Mouse (Mus musculus): ENCODE measurements around the gene 1700020D05Rik. TPM values are rescaled to one million over a fixed set of nuclear protein-coding genes. Genes with fewer than 3 reads are reported as not detected.

Gene 1700020D05Rik
- total and polyA plus RNA-seq, 2 experiments from 2014 or later: not detected

DNA sequence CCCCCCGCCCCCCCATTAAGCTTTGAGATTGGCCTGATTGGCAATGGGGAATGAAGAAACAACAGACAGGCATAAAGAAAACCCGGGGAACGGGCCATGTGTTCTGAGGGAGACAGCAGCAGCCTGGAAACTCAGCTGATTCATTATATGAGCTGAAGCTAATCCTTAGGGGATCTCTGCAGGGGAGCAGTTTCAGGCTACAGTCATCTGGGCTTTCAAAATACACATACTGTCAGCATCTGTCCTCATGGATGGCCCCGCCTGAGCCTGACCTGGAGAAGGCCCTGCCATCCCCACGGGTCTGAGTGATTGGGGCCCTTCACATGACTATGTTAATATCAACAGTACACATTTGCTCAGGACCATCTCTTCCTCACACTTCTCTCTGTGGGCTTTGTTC, 31.7 kb downstream of the 1700020D05Rik start:
- H3K4me1 ChIP-seq (ENCODE audit: control insufficient read depth, insufficient read depth): no peaks in the 10 kb centered on the region
- no peak overlapping the region for H3K4me3 ChIP-seq (ENCODE audit: low read depth, low read length)
- peaks cover 13% of the 10 kb centered on the region for H3K36me3 ChIP-seq (replicated peaks; ENCODE audit: control insufficient read depth, insufficient read depth, low read length)
- no peak overlapping the region for H3K27ac ChIP-seq (ENCODE audit: low read depth)
- DNase-seq (ENCODE audit: low spot score) (no peak), ATAC-seq (ENCODE audit: insufficient read depth, low read depth) (no peak)
- H3K27me3 ChIP-seq (ENCODE audit: control insufficient read depth, insufficient read depth, low read length): no peaks in the 10 kb centered on the region
- 46% methylated on average over 5 of the region's 5 CpGs for WGBS
- no peak for TF ChIP-seq EP300 (IDR thresholded peaks at IDR 0.05; ENCODE audit: low read depth)
- TF ChIP-seq CTCF (IDR thresholded peaks at IDR 0.05; ENCODE audit: low read depth): no peak
- no peak overlapping the region for H3K9ac ChIP-seq (replicated peaks; ENCODE audit: low read depth, low read length)
- H3K4me2 ChIP-seq (ENCODE audit: low read depth, low read length): no peak overlapping the region
- H3K9me3 ChIP-seq (replicated peaks; ENCODE audit: control insufficient read depth, low read length): no peaks in the 10 kb centered on the region

DNA sequence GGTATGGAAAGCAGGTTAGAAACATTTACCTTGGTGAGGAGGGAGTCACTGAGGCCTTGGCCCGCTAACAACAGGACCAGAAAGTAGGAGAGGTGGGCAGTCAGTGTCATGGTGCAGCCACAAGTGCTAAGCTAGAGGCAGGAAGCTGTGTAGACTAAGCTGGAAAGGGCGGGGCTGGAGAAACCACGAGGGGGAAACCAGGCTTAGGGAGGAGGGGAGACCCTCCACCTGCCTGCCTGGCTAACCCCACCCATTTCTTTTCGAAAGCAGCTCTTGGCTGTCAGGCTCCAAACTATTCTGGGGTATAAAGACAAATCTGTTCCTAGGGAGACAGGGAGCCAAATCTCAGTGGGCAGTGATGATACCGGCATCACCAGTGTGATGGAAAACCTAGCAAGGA, 35.2 kb downstream of the 1700020D05Rik start, which contains the start of gene Ctsw:
Gene Ctsw (minus strand): TSS at position 134 of the 400 bp plus-strand sequence.
- peaks cover 36% of the 10 kb centered on the region for H3K36me3 ChIP-seq (replicated peaks; ENCODE audit: control insufficient read depth, insufficient read depth, low read length)
- no peak for TF ChIP-seq EP300 (IDR thresholded peaks at IDR 0.05; ENCODE audit: low read depth)
- TF ChIP-seq CTCF (IDR thresholded peaks at IDR 0.05; ENCODE audit: low read depth): no peak
- H3K4me3 ChIP-seq (ENCODE audit: low read depth, low read length): no peak within 1 kb of the TSS
- no peak within 1 kb of the TSS for H3K9ac ChIP-seq (replicated peaks; ENCODE audit: low read depth, low read length)
- no peaks in the 10 kb centered on the region for H3K9me3 ChIP-seq (replicated peaks; ENCODE audit: control insufficient read depth, low read length)
- DNase-seq (ENCODE audit: low spot score): no peak
- H3K4me1 ChIP-seq (ENCODE audit: control insufficient read depth, insufficient read depth): no peaks in the 10 kb centered on the region; the same call in 1 of the 2 replicates
- no peak within 1 kb of the TSS for H3K4me2 ChIP-seq (ENCODE audit: low read depth, low read length)
- WGBS: 50% methylated on average over 5 of the region's 5 CpGs
- no peaks in the 10 kb centered on the region for H3K27me3 ChIP-seq (ENCODE audit: control insufficient read depth, insufficient read depth, low read length)
- no peak for ATAC-seq (ENCODE audit: insufficient read depth, low read depth)
- no peak within 1 kb of the TSS for H3K27ac ChIP-seq (ENCODE audit: low read depth)

DNA sequence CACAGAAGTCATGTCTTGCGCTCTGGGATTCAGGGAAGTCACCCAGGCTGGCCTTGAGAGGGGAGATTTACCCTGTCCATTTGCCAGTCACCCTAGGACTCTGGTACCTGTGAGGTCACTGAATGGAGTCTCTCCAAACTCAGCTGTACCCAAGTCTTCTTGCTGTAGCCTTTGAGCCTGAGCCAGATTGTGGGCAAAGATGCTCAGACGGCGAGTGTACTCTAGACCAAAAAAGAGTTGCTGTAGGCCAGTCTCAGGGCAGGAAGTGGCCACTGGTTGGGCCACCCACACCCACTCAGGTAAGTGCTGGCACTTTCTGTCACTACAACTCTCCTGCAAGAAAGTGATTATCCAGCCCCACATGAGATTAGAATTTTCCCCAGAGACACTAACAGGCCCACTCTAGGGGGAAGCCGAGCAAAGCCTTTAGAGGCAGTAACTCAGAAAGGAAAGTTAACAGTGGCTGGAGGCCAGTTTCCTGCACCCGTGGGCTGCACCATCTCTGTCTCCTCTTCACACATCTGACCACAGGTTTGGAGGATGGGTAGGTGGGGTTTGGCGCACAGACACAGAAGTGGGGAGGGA, 36.6 kb downstream of the 1700020D05Rik start:
- 83% methylated on average over 6 of the region's 6 CpGs for WGBS
- H3K4me1 ChIP-seq (ENCODE audit: control insufficient read depth, insufficient read depth): no peaks in the 10 kb centered on the region; the same call in 1 of the 2 replicates
- H3K27ac ChIP-seq (ENCODE audit: low read depth): no peak overlapping the region
- H3K36me3 ChIP-seq (replicated peaks; ENCODE audit: control insufficient read depth, insufficient read depth, low read length): peaks cover 48% of the 10 kb centered on the region
- H3K4me2 ChIP-seq (ENCODE audit: low read depth, low read length): no peak overlapping the region
- no peak for TF ChIP-seq CTCF (IDR thresholded peaks at IDR 0.05; ENCODE audit: low read depth)
- no peak for TF ChIP-seq EP300 (IDR thresholded peaks at IDR 0.05; ENCODE audit: low read depth)
- no peaks in the 10 kb centered on the region for H3K27me3 ChIP-seq (ENCODE audit: control insufficient read depth, insufficient read depth, low read length)
- no peaks in the 10 kb centered on the region for H3K9me3 ChIP-seq (replicated peaks; ENCODE audit: control insufficient read depth, low read length)
- no peak overlapping the region for H3K4me3 ChIP-seq (ENCODE audit: low read depth, low read length)
- DNase-seq (ENCODE audit: low spot score): no peak
- H3K9ac ChIP-seq (replicated peaks; ENCODE audit: low read depth, low read length): no peak overlapping the region
- ATAC-seq (ENCODE audit: insufficient read depth, low read depth): no peak

DNA sequence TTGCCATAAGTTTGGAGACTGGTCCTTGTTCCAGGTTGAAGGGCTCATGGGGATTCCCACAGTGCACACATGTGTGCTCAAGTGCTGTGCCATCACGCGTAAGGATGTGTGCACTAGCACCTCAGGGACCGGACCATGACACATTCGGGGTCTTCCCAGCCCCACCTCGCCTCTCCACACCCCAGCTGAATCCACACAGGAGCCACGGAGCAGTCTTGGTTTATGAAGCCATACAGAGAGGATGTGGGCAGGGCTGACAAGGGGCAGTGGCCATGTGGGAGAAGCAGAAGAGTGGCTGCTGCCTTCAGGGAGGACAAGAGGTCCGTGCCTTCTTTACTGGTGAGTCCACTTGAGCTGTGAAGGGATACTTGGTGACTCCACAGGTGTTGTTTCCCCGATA, 38.5 kb downstream of the 1700020D05Rik start:
- 92% methylated on average over 8 of the region's 8 CpGs for WGBS
- Histone ChIP-seq H3K4me3 (ENCODE audit: low read depth, low read length) (no peak overlapping the region), H3K27ac (ENCODE audit: low read depth) (peak overlapping the region; percentile 90), H3K27me3 (ENCODE audit: control insufficient read depth, insufficient read depth, low read length) (no peaks in the 10 kb centered on the region), H3K9ac (replicated peaks; ENCODE audit: low read depth, low read length) (no peak overlapping the region; the same call in 1 of the 2 replicates), H3K4me2 (ENCODE audit: low read depth, low read length) (peak overlapping the region; percentile 49; the same call in 1 of the 2 replicates), H3K4me1 (ENCODE audit: control insufficient read depth, insufficient read depth) (peaks cover 6% of the 10 kb centered on the region), H3K36me3 (replicated peaks; ENCODE audit: control insufficient read depth, insufficient read depth, low read length) (peaks cover 51% of the 10 kb centered on the region), H3K9me3 (replicated peaks; ENCODE audit: control insufficient read depth, low read length) (no peaks in the 10 kb centered on the region)
- no peak for DNase-seq (ENCODE audit: low spot score)
- TF ChIP-seq CTCF (IDR thresholded peaks at IDR 0.05; ENCODE audit: low read depth): no peak
- TF ChIP-seq EP300 (IDR thresholded peaks at IDR 0.05; ENCODE audit: low read depth): no peak
- ATAC-seq (ENCODE audit: insufficient read depth, low read depth): no peak

DNA sequence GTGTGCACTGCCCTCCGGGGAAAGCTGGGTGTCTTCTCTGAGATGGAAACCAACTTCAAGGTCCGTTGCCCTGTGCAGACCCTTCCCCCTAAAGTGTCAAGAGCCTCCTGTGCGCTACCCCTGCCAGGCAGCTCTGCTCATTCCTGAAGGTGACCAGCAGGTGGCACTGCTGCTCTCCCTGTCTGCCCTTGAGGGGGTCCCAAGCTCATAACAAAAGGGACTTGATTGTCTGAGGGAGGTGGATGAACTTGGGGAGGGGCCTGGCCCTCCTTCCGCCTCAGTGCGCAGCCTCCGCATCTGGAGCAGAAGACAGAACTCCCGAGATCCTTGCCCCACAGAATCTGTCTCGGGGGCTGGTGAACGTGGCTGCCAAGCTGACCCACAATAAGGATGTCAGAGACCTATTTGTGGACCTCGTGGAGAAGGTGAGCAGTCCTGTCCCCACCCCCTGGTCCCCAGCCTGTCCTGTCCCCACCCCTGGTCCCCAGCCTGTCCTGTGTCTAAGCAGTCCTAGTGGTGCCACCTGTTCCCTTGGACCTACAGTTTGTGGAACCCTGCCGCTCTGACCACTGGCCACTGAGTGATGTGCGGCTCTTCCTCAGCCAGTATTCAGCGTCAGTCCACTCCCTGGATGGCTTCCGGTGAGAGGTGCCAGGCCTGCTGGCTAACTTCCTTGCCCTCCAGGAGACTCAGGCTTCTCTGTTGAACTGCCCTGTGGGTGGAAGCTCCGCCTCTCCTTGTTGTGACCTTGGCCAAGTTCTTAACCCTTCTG, 39.6 kb downstream of the 1700020D05Rik start:
- Histone ChIP-seq H3K4me2 (ENCODE audit: low read depth, low read length) (peak overlapping the region; percentile 49), H3K9ac (replicated peaks; ENCODE audit: low read depth, low read length) (no peak overlapping the region), H3K36me3 (replicated peaks; ENCODE audit: control insufficient read depth, insufficient read depth, low read length) (peaks cover 51% of the 10 kb centered on the region), H3K4me1 (ENCODE audit: control insufficient read depth, insufficient read depth) (peaks cover 6% of the 10 kb centered on the region), H3K4me3 (ENCODE audit: low read depth, low read length) (peak overlapping the region; percentile 31), H3K27me3 (ENCODE audit: control insufficient read depth, insufficient read depth, low read length) (no peaks in the 10 kb centered on the region), H3K27ac (ENCODE audit: low read depth) (peak overlapping the region; percentile 90), H3K9me3 (replicated peaks; ENCODE audit: control insufficient read depth, low read length) (no peaks in the 10 kb centered on the region)
- WGBS: 19% methylated on average over 15 of the region's 15 CpGs
- ATAC-seq (ENCODE audit: insufficient read depth, low read depth) (peak; percentile 67), DNase-seq (ENCODE audit: low spot score) (peak; percentile 81)
- TF ChIP-seq EP300 (IDR thresholded peaks at IDR 0.05; ENCODE audit: low read depth): no peak
- TF ChIP-seq CTCF (IDR thresholded peaks at IDR 0.05; ENCODE audit: low read depth): peak; percentile 95

Measured in heart, postnatal 0 days (tissue).